Mouse (Mus musculus) E14TG2a.4 (cell line): ENCODE measurements at regions not wholly inside any gene's neighbourhood (a gene's known extent, or its start where the extent isn't known, plus 50 kb on each side); places are given as distances from the start of the nearest gene placed in this dataset.

Experiments
- CTCF ChIP-seq: conservative IDR thresholded peaks from 2 replicates; pipeline ENCODE4 v1.5.1; 2014; ENCODE audit warnings: low read length
- NANOG ChIP-seq: IDR thresholded peaks from 2 replicates; pipeline ENCODE4 v1.6.1; 2014; ENCODE audit warnings: borderline replicate concordance, low read length, mixed read lengths

DNA sequence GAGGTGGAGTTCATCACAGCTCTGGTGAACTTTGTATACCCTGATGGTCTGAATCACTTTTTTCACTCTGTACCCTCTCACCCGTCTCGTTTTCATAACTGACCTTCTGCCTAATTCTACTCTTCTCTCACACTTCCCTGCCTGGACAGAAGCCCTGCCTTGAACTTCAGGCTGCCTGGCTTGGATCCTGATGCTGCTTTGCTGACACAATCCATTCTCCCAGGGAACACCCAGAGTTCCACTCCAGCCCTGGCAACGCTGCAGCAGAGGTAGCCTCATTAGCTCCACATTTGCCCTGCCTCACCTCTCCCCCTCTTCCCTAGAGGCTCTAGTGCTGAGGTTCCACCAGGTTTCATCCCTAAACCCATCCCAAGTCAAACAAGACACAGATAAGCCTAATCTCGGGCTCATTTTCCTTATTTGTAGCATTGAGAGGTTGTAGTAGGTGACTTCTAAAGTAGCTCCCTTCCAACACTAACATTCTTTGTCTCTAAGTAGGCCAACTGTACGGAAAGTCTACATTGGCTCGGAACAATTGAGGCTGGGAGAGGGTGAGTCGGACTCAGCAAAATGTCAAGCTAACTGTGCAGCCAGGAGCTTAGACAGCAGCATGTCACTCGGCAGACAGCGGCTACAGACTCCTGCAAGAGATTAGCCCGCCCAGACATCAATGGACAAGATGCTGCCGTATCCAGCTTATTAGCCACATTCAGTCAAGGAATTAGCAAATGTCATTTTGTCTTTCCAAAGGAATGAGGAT is 60.0 kb upstream of the Eed start:
- no peak for TF ChIP-seq CTCF
- TF ChIP-seq NANOG, result no peak
